Mouse (Mus musculus) erythroid progenitor cell, adult 5-6 weeks (primary cell): ENCODE data around the gene Slc25a44. TPM values are rescaled to one million over a fixed set of nuclear protein-coding genes. Genes with fewer than 3 reads are reported as not detected.

Experiments
- ATAC-seq: replicated peaks from 2 replicates; pipeline ENCODE4 v1.8.0; 2016; ENCODE audit warnings: moderate number of reproducible peaks, mild to moderate bottlenecking, moderate TSS enrichment, inconsistent platforms; ENCODE audit not compliant: poor library complexity, low FRiP score, severe bottlenecking
- total RNA-seq, 2 experiments: library from RNA; stranded (forward) in 1 of 2; stranded (reverse) in 1 of 2; fragments of 150-400 nt in 1 of 2; fragments of 186-747, 209-891 nt in 1 of 2; gene quantifications; 2 replicates each; pipeline versions ENCODE4 v1.2.3 to v1.2.4; 2015 to 2017; ENCODE audit warnings: low replicate concordance in 2 of 2

The Slc25a44 gene
- total RNA-seq (2015; ENCODE audit: low replicate concordance) (34.0 and 35.3 TPM in 2 replicates), total RNA-seq (2017; ENCODE audit: low replicate concordance) (34.8 and 40.5 TPM in 2 replicates)

- ATAC-seq = peak; percentile 87
Measured at GRCm38 (mm10) chr3:88424605-88425329, at the start of gene Slc25a44. Slc25a44 (minus strand) TSS chr3:88425139.

GRCm38 (mm10) chr3:88473571-88473970 lies 48.6 kb upstream of the Slc25a44 start:
- ATAC-seq = no peak

GRCm38 (mm10) chr3:88473020-88473419 lies 48.1 kb upstream of the Slc25a44 start:
- no peak for ATAC-seq

GRCm38 (mm10) chr3:88470943-88471479 lies 46.1 kb upstream of the Slc25a44 start:
- no peak for ATAC-seq

GRCm38 (mm10) chr3:88469466-88469865 lies 44.5 kb upstream of the Slc25a44 start:
- no peak for ATAC-seq

GRCm38 (mm10) chr3:88467116-88467824 lies 42.3 kb upstream of the Slc25a44 start:
- peak; percentile 92 for ATAC-seq

GRCm38 (mm10) chr3:88465127-88465526 lies 40.2 kb upstream of the Slc25a44 start:
- ATAC-seq = no peak

GRCm38 (mm10) chr3:88464425-88464824 lies 39.5 kb upstream of the Slc25a44 start:
- no peak for ATAC-seq

GRCm38 (mm10) chr3:88460983-88461696 lies 36.2 kb upstream of the Slc25a44 start, which contains the start of gene Sema4a:
Sema4a (minus strand) TSS chr3:88461182.
- no peak for ATAC-seq

GRCm38 (mm10) chr3:88460029-88460428 lies 35.1 kb upstream of the Slc25a44 start:
- ATAC-seq = no peak

- ATAC-seq = no peak
Measured at GRCm38 (mm10) chr3:88458778-88459219, 33.9 kb upstream of the Slc25a44 start.

- no peak for ATAC-seq
Measured at GRCm38 (mm10) chr3:88456746-88457532, 32.0 kb upstream of the Slc25a44 start.

GRCm38 (mm10) chr3:88456313-88456712 lies 31.4 kb upstream of the Slc25a44 start:
- ATAC-seq = no peak

GRCm38 (mm10) chr3:88455588-88456264 lies 30.8 kb upstream of the Slc25a44 start:
- no peak for ATAC-seq

- no peak for ATAC-seq
Measured at GRCm38 (mm10) chr3:88454762-88455587, 30.0 kb upstream of the Slc25a44 start.

GRCm38 (mm10) chr3:88453986-88454385 lies 29.0 kb upstream of the Slc25a44 start:
- ATAC-seq = no peak

GRCm38 (mm10) chr3:88453369-88453768 lies 28.4 kb upstream of the Slc25a44 start:
- no peak for ATAC-seq

GRCm38 (mm10) chr3:88452716-88453115 lies 27.8 kb upstream of the Slc25a44 start:
- ATAC-seq = no peak
